In genomic region chr4:107637670-107638069, GRCm38 (mm10) we compare ENCODE assay signal across 9 mouse cellular contexts. TPM values are rescaled to one million over a fixed set of nuclear protein-coding genes. Genes with fewer than 3 reads are reported as not detected.
DNase-seq lines count a peak whose midpoint lies in the region; ATAC-seq and TF ChIP-seq lines count a peak whose summit lies in the region.
"Had no signal": no experiment of that assay in that cellular context is flagged by ENCODE, and none has a peak within 500 bp of the region (broad histone marks: within the 10 kb centered on the region; RNA-seq: fewer than 3 reads in every experiment).

No protein-coding gene starts in this region.

- no peak overlapping the region for H3K9ac ChIP-seq in ES-E14 (ENCODE audit: insufficient read depth, low read depth, low read length, poor library complexity, severe bottlenecking)

- H3K27ac ChIP-seq in ES-E14 (ENCODE audit: insufficient read depth, low read depth, low read length, poor library complexity, severe bottlenecking): no peak overlapping the region

- 0 out of 4 replicates have a peak, but pooled peaks cover 0 to 2% of the 10 kb centered on the region in 2 experiments for H3K4me1 ChIP-seq in ES-E14 (ENCODE audit: control insufficient read depth in 2 of 2, insufficient read depth in 2 of 2, low read length in 2 of 2, poor library complexity in 1 of 2)

- DNase-seq in layer of hippocampus, postnatal 10 days (ENCODE audit: low spot score in 2 of 2): peak; percentile 29 to 40
- DNase-seq in layer of hippocampus, postnatal 36 days: no peak
- DNase-seq in ES-E14 (ENCODE audit: low read depth, low spot score): peak; percentile 60
- DNase-seq in adrenal gland, adult (ENCODE audit: inconsistent age in 2 of 2, low spot score in 1 of 2): peak; percentile 22 to 79
- DNase-seq in gastrocnemius, postnatal 14 days: peak; percentile 31

- H3K4me3 ChIP-seq in ES-E14 (ENCODE audit: insufficient read depth in 1 of 2, low read depth in 1 of 2, low read length in 2 of 2, poor library complexity in 1 of 2, severe bottlenecking in 1 of 2): no peak overlapping the region
- H3K4me3 ChIP-seq: megakaryocyte, embryonic 14.5 days had no signal

- intact Hi-C loops in gastrocnemius, postnatal 14 days (cut with DNase I; ENCODE audit: low total_unique reads): loop anchor here (5.0 kb wide), 1 partner anchor 155 kb away; no protein-coding TSS in a partner anchor

- H3K9me3 ChIP-seq in ES-E14 (ENCODE audit: control insufficient read depth, insufficient read depth, low read depth, low read length): no peaks in the 10 kb centered on the region

- in situ Hi-C loops in ES-E14 (cut with MboI; ENCODE audit: low sequenced_read_pairs in 2 of 2, unreplicated experiment in 2 of 2): no loop called here

- no peaks in the 10 kb centered on the region for H3K36me3 ChIP-seq in ES-E14 (ENCODE audit: control insufficient read depth, insufficient read depth, low read length, poor library complexity, severe bottlenecking)

- peak; percentile 82 for ATAC-seq in megakaryocyte progenitor cell, adult 5-6 weeks (replicated peaks; ENCODE audit: poor library complexity)
- ATAC-seq in inflammation-experienced regulatory T-cells, adult 6 months: no peak

TF ChIP-seq in ES-E14, 5 proteins besides CTCF, POLR2A, EP300 and RAD21:
- TF ChIP-seq MAFK (IDR thresholded peaks at IDR 0.05; ENCODE audit: insufficient read depth, low read depth, low read length) (no peak), HCFC1 (IDR thresholded peaks at IDR 0.05; ENCODE audit: borderline replicate concordance, insufficient read depth, low read length) (no peak), CHD2 (IDR thresholded peaks at IDR 0.05; ENCODE audit: low read depth, low read length) (no peak), ZC3H11A (IDR thresholded peaks at IDR 0.05; ENCODE audit: borderline replicate concordance, low read depth, low read length) (no peak), ZNF384 (IDR thresholded peaks at IDR 0.05; ENCODE audit: low read depth, low read length) (no peak)

RNA-seq across cellular contexts. Expression of gene Dmrtb1, which starts 46.4 kb away (rescaled TPM):
- total RNA-seq in layer of hippocampus, postnatal 10 days (2021): 1 to 10 TPM; 2.5 to 3.2 TPM
- total RNA-seq in layer of hippocampus, postnatal 36 days (2021): under 1 TPM; 0.62 to 0.68 TPM
- 1.7 and 2.2 TPM in 2 replicates for total RNA-seq in ES-E14 (2012; rRNA removed)
- total RNA-seq in gastrocnemius, postnatal 14 days (2021): not detected
- total RNA-seq in megakaryocyte progenitor cell, adult 5-6 weeks (2015): 0.66 TPM in 1 of 2 replicates, not detected in the other
- 0.75 TPM in 1 of 2 replicates, not detected in the other for total RNA-seq in megakaryocyte progenitor cell, adult 5-6 weeks (2017)
- not detected for polyA plus RNA-seq in inflammation-experienced regulatory T-cells, adult 6 months (2017; shearing (Covaris generic))
- total RNA-seq: gastrocnemius, adult 8-10 months had no signal

Comparison
In these comparisons a context has a peak if more than half of its experiments do, and no peak if none do; other contexts are left out.
1. DNase-seq: peak in layer of hippocampus, postnatal 10 days (2 of 2), ES-E14 (single experiment), adrenal gland, adult (2 of 2) and gastrocnemius, postnatal 14 days (single experiment); none in layer of hippocampus, postnatal 36 days (0 of 2).